Mouse (Mus musculus): Measurements from ENCODE around the gene Rp9.
"Not testable (repeated sequence)": the region's sequence is repeated elsewhere in the genome, so short reads cannot be mapped to it uniquely, and the experiment has no call there.

The Rp9 gene

DNA sequence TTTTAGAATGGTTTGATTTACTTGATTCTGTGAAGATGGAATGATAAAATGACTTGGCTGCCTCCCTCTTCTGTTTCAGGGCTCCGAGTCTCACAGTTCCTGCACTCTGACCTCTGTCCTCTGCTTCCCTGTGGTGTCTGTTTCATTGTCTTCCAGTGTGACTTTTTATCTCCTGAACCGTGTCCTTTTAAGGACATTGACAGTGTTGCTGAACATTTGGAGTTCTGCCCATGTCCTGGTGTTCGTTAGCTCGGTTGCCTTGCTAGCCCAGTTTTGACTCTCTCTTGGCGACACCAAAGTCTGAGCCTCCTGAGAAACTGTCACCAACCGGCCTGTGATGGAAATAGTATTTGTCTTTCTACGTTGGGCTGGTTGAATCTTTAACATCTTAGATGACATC is 49.1 kb downstream of the Rp9 start:
- DNase-seq (ENCODE audit: low spot score in 2 of 2): no peak

- DNase-seq (ENCODE audit: low spot score in 2 of 2): no peak
These were observed 49.7 kb downstream of the Rp9 start for GRCm38 (mm10) chr9:22419877-22420276.

- no peak for DNase-seq (ENCODE audit: low spot score in 2 of 2)
These were observed 52.0 kb downstream of the Rp9 start for GRCm38 (mm10) chr9:22417547-22417946.

GRCm38 (mm10) chr9:22416187-22416586 is 53.4 kb downstream of the Rp9 start:
- no peak for DNase-seq (ENCODE audit: low spot score in 2 of 2)

GRCm38 (mm10) chr9:22411002-22411857 is 58.3 kb downstream of the Rp9 start, which contains the start of gene 9530077C05Rik:
9530077C05Rik (plus strand) TSS chr9:22411513.
- peak; percentile 98 to 99 for DNase-seq (ENCODE audit: low spot score in 2 of 2)

GRCm38 (mm10) chr9:22409501-22409900 is 60.0 kb downstream of the Rp9 start:
- DNase-seq (ENCODE audit: low spot score in 2 of 2): no peak

DNA sequence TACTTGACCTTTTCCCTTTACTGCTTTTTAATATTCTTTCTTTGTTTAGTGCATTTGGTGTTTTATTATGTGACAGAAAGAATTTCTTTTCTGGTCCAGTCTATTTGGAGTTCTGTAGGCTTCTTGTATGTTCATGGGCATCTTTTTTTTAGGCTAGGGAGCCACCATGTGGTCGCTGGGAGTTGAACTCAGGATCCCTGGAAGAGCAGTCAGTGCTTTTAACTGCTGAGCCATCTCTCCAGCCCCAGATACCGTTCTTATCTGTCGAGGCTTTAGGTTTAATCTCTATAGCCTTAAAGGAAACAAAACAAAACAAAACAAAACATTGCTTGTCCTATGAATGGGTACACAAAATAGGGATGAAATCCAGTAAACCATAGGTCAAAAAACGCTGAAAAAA is 61.2 kb downstream of the Rp9 start:
- peak in 1 of 2 experiments; percentile 37 for DNase-seq (ENCODE audit: low spot score in 2 of 2)

DNA sequence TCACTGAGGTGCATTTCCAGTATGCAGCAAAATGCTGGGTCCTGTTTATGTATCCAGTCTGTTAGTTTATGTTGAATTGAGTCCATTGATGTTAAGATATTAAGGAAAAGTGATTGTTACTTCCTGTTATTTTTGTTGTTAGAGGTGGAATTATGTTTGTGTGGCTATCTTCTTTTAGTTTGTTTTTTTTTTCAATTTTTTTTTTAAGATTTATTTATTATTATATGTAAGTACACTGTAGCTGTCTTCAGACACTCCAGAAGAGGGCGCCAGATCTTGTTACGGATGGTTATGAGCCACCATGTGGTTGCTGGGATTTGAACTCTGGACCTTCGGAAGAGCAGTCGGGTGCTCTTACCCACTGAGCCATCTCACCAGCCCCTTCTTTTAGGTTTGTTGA is 61.9 kb downstream of the Rp9 start:
- DNase-seq (ENCODE audit: low spot score in 2 of 2): not testable (repeated sequence)

DNA sequence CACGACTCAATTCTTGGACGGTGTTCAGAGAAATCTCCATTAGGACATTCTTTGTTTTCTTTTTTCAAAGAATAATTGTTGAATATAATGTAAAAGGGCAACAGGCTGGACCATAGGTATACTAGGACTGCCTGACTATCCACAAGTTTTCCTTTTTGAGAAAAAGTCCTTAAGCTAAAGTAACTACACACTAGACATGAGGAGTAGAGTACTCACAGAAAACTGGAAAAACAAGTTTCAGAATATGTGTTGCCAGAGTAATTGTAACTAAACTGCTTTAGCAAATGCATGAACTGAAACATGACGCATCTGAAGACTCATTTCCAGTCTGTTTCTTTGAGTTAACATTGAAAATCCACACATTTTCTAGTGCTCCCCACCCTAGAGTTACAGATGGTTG is 64.1 kb downstream of the Rp9 start:
- DNase-seq (ENCODE audit: low spot score in 2 of 2): no peak

- not testable (repeated sequence) for DNase-seq (ENCODE audit: low spot score in 2 of 2)
These were observed 66.0 kb downstream of the Rp9 start for GRCm38 (mm10) chr9:22403501-22403900.

DNA sequence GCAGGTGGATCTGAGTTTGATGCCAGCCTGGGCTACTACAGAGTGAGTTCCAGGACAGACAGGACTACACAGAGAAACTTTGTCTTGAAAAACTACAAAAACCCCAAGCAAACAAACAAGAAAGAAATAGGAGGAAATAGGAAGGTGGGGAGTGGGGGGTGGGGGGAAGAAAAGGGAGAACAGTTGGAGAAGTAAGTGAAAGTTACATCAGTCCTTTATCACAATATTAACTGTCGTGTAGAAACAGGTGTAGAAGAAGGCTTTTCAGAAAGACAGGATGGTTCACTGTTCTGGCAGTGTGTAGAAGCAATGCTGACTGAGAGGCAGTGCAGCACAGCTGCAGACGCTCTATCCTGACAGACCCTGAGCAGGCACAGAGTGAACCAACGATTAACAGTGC is 66.6 kb downstream of the Rp9 start:
- no peak for DNase-seq (ENCODE audit: low spot score in 2 of 2)

DNA sequence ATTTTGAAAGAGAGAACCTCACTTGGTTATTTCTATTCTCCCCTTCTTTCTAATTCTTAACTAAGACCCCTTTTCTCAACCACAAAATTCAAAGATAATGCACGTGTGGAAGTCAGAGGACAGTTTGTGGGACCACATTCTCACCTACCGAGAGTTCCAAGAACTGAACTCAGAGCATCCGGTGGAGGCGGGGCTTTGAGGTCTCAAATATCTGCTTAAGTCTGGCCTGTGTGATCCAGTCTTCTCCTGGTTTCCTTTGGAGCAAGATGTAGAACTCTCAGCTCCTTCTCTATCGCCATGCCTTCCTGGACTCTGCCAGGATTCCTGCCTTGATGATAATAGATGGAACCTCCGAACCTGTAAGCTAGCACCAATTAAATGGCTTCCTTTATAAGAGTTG is 67.5 kb downstream of the Rp9 start:
- no peak for DNase-seq (ENCODE audit: low spot score in 2 of 2)

DNA sequence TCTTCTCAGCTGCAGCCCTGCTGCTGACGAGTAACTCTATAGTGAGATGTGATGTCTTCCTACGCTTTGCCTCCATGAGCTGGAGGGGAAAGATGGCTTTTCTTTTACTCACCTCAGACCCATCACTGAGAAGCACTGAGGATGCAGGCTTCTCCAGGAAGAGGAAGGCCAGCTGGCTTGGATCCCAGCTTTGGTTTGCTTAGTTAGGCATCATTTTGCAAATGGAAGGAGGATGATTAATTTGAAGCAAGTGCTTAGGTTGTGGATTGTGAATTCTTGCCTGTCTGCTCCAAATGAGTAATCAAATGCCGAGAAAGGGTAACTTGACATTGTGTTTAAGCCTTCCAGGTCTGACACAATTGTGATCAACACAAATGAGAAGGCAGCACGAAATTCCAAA is 70.5 kb downstream of the Rp9 start:
- no peak for DNase-seq (ENCODE audit: low spot score in 2 of 2)

- DNase-seq (ENCODE audit: low spot score in 2 of 2): no peak
These were observed 74.8 kb downstream of the Rp9 start for GRCm38 (mm10) chr9:22394725-22395124.

- no peak for DNase-seq (ENCODE audit: low spot score in 2 of 2)
These were observed 79.2 kb downstream of the Rp9 start for GRCm38 (mm10) chr9:22390390-22390789.

DNA sequence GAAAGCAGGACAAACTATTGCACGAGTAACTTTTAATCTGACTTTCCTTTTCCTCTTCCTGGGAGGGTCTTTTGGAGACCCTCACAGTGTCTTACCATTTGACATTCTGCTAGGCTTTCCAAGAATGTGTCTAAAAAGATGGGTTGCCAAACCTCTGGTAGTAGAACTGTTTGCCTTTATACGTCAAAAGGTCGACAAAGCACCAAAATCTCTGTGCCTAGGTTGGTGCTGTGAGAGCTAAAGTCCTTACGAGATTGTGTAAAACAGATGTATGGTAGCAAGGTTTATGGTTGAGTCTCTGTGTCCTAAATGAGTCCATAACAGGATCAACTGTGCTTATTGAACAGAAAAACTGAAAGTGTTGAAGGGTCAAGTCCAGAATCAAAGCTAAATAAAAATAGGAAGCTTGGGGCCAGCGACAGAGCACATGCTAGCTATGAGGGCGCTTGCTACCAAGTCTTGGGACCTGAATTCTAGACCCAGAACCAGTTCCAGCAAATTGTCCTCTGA is 79.8 kb downstream of the Rp9 start:
- no peak for DNase-seq (ENCODE audit: low spot score in 2 of 2)

DNA sequence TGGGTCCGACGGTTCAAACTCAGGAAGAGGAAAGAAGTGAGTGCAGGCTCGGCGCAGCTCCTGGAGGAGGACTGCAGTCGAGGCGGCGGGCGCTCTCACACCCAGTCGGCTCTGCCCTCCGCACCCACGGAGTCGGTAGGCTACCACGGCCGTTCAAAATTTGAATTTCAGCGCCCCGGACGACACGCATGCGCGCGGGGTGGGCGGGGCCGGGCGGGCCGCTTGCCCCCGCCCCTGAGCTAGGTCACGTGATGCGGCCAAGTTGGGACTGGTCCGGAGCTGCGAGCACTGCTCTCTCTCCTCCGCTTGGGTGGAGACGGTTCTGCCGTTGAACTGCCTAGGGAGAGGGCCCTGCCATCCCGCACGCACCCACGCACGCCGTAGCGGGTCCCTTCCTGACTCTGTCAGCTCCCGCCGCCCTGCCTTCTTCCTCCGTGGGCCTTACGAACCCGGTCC is 80.5 kb downstream of the Rp9 start, which contains the start of gene Anln:
Gene Anln, minus strand, starts transcription at position 168 of the 456 bp plus-strand sequence.
- DNase-seq (ENCODE audit: low spot score in 2 of 2): peak; percentile 79 to 80

DNA sequence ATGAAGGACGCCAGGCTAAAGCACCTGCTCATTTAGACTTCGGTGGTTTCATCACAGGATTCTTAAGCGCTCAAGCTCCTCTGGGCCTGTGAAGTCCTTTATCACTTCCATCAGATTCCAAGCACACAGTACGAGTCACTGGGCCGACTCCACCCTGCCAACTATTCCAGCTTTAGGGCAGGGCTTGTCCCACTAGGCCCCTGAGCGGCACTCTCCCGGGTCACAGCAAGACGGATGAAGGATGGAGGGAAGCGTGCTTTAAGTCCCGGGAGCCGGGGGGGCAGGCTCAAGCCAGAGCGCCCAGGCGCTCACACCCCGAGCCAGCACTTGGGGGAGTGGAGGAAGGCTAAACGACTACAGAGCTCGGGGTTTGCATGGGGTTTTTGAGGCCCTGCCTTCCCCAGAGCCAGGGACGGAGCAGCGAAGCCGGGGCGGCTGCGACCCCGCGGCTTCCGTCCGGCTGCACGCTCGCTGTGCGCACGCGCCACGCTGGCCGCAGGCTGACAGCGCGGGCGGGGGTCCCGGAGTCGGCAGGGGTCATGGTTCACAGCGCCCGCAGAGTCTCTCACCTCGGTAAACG is 81.1 kb downstream of the Rp9 start:
- DNase-seq (ENCODE audit: low spot score in 2 of 2): no peak

DNA sequence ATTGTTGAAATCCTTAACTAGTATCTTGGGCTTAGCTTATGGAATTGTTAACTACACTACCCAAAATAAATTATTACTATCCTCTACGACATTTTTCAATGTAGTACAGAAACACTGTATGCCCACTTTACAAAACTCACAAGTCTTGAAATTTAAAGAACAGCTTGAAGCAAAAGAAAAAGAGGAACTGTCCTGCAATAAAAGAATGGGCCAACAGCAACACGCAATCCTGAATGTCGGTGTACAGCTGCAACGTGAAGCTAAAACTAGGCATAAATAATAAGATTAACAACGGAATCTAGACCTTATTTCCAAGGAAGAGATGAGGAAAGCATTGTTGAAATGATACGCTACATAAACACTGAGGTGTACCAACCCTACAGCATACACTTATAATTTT is 81.6 kb downstream of the Rp9 start:
- DNase-seq (ENCODE audit: low spot score in 2 of 2): no peak

GRCm38 (mm10) chr9:22385890-22386289 is 83.7 kb downstream of the Rp9 start:
- DNase-seq (ENCODE audit: low spot score in 2 of 2): no peak

DNA sequence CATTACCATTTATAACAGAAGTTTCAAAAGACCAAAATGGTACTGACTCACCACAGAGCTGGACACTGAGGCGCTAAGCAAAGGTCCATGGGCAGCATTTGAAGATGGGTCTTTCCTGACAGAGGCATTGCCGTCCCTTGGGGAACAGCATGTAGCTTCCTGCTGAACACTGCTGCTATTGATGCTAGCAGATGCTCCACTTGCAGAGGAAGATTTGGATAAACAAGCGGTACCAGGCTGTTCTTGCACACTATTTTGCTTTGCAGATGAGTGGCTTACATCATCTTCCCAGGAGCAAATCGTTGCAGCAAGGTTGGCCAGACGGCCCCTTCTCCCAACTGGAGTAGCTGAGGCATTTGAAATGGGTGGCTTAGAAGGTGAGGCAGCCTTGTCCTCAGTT is 93.5 kb downstream of the Rp9 start:
- DNase-seq (ENCODE audit: low spot score in 2 of 2): peak; percentile 11 to 18

GRCm38 (mm10) chr9:22372760-22373159 is 96.8 kb downstream of the Rp9 start:
- no peak for DNase-seq (ENCODE audit: low spot score in 2 of 2)

GRCm38 (mm10) chr9:22368030-22368429 is 101.5 kb downstream of the Rp9 start:
- DNase-seq (ENCODE audit: low spot score in 2 of 2): no peak
